Mouse (Mus musculus) CH12.LX (cell line): Measurements from ENCODE around the gene Plekhh3. TPM values are rescaled to one million over a fixed set of nuclear protein-coding genes. Genes with fewer than 3 reads are reported as not detected.

Experiments
- DNase-seq: peaks from one replicate; pipeline ENCODE4 v3.0.0-alpha.2; 2013; ENCODE audit errors: extremely low read depth
- H3K27ac ChIP-seq: 2 replicates; pipeline ENCODE4 v1.5.1; 2012; ENCODE audit warnings: low read depth, mild to moderate bottlenecking, control low read depth, moderate library complexity; ENCODE audit not compliant: insufficient read depth
- H3K27me3 ChIP-seq: replicated peaks from 2 replicates; pipeline ENCODE3; 2012; ENCODE audit warnings: inconsistent platforms
- H3K36me3 ChIP-seq, 2 experiments: replicated peaks in 1 of 2; 2 replicates each; pipeline versions ENCODE3 to v1.6.1; 2012; ENCODE audit warnings: inconsistent platforms in 1 of 2, low read length in 1 of 2, mild to moderate bottlenecking in 1 of 2, mixed read lengths in 1 of 2, moderate library complexity in 1 of 2; ENCODE audit not compliant: control insufficient read depth in 1 of 2, insufficient read depth in 1 of 2
- H3K4me1 ChIP-seq, 2 experiments: 2 replicates each; pipeline ENCODE4 v1.6.1; 2012; ENCODE audit warnings: inconsistent platforms in 1 of 2, moderate library complexity in 1 of 2; ENCODE audit not compliant: insufficient read depth in 2 of 2, control insufficient read depth in 1 of 2
- H3K4me2 ChIP-seq: 2 replicates; pipeline ENCODE4 v1.6.1; 2012; ENCODE audit warnings: low read depth, mild to moderate bottlenecking, control low read depth; ENCODE audit not compliant: poor library complexity, insufficient read depth, severe bottlenecking
- H3K4me3 ChIP-seq, 3 experiments: fragments of 150-350 bp in 1 of 3; sonication (generic) in 1 of 3; replicated peaks in 1 of 3; 2 replicates each; pipeline versions ENCODE3 to v1.5.1; 2011 to 2012; ENCODE audit warnings: low read depth in 2 of 3, low read length in 2 of 3, mild to moderate bottlenecking in 2 of 3, moderate library complexity in 2 of 3, control low read depth in 1 of 3, improper control_type of control experiment in 1 of 3, inconsistent platforms in 1 of 3, mixed read lengths in 1 of 3; ENCODE audit not compliant: poor library complexity in 1 of 3
- H3K79me2 ChIP-seq: replicated peaks from 2 replicates; pipeline ENCODE4 v1.6.1; 2012; ENCODE audit warnings: mild to moderate bottlenecking, moderate library complexity; ENCODE audit not compliant: control insufficient read depth, poor library complexity, insufficient read depth, severe bottlenecking; ENCODE audit errors: extremely low read depth
- H3K9ac ChIP-seq: 2 replicates; pipeline ENCODE4 v1.6.1; 2012; ENCODE audit warnings: low read depth, mild to moderate bottlenecking, control low read depth, moderate library complexity; ENCODE audit not compliant: insufficient read depth
- H3K9me3 ChIP-seq: replicated peaks from 2 replicates; pipeline ENCODE3; 2012; ENCODE audit warnings: low read length, inconsistent platforms, mixed read lengths
- CHD1 ChIP-seq: IDR thresholded peaks from 2 replicates; pipeline ENCODE4 v1.6.1; 2012; ENCODE audit warnings: low read depth, low read length, improper control_type of control experiment, inconsistent platforms
- CHD2 ChIP-seq: IDR thresholded peaks from 2 replicates; pipeline ENCODE4 v1.6.1; 2011; ENCODE audit warnings: low read length, improper control_type of control experiment
- ELF1 ChIP-seq: IDR thresholded peaks from 2 replicates; pipeline ENCODE4 v1.6.1; 2014; ENCODE audit warnings: low read depth, mild to moderate bottlenecking, inconsistent platforms, low read length, improper control_type of control experiment
- EP300 ChIP-seq: IDR thresholded peaks from 2 replicates; pipeline ENCODE4 v1.6.1; 2011; ENCODE audit warnings: low read length, improper control_type of control experiment
- JUN ChIP-seq: IDR thresholded peaks from 2 replicates; pipeline ENCODE4 v1.6.1; 2011; ENCODE audit warnings: low read depth, mild to moderate bottlenecking, low read length, improper control_type of control experiment, moderate library complexity; ENCODE audit not compliant: insufficient read depth
- JUND ChIP-seq: conservative IDR thresholded peaks from 2 replicates; pipeline ENCODE4 v1.6.1; 2011; ENCODE audit warnings: low read depth, low read length, improper control_type of control experiment
- MAFK ChIP-seq: IDR thresholded peaks from 2 replicates; pipeline ENCODE4 v1.6.1; 2011; ENCODE audit warnings: low read length, improper control_type of control experiment; ENCODE audit not compliant: insufficient replicate concordance
- MAX ChIP-seq: IDR thresholded peaks from 2 replicates; pipeline ENCODE4 v1.6.1; 2011; ENCODE audit warnings: low read length, improper control_type of control experiment
- MEF2A ChIP-seq: IDR thresholded peaks from 2 replicates; pipeline ENCODE4 v1.6.1; 2014; ENCODE audit warnings: low read depth, mild to moderate bottlenecking, inconsistent platforms, low read length, improper control_type of control experiment, borderline replicate concordance
- MXI1 ChIP-seq: IDR thresholded peaks from 2 replicates; pipeline ENCODE4 v1.6.1; 2011; ENCODE audit warnings: mild to moderate bottlenecking, low read depth, low read length, improper control_type of control experiment
- PAX5 ChIP-seq: IDR thresholded peaks from 2 replicates; pipeline ENCODE4 v1.6.1; 2012; ENCODE audit warnings: low read length, inconsistent platforms, mixed read lengths
- POLR2AphosphoS2 ChIP-seq: IDR thresholded peaks from 2 replicates; pipeline ENCODE4 v1.6.1; 2011; ENCODE audit warnings: low read depth, low read length, improper control_type of control experiment
- RCOR1 ChIP-seq: conservative IDR thresholded peaks from 2 replicates; pipeline ENCODE4 v1.6.1; 2012; ENCODE audit warnings: low read depth, mild to moderate bottlenecking, inconsistent platforms, low read length, improper control_type of control experiment
- SMC3 ChIP-seq: IDR thresholded peaks from 2 replicates; pipeline ENCODE4 v1.6.1; 2011; ENCODE audit warnings: low read depth, low read length, improper control_type of control experiment
- TBP ChIP-seq: conservative IDR thresholded peaks from 2 replicates; pipeline ENCODE4 v1.6.1; 2011; ENCODE audit warnings: low read depth, low read length, improper control_type of control experiment
- ZMIZ1 ChIP-seq: IDR thresholded peaks from 2 replicates; pipeline ENCODE4 v1.6.1; 2012; ENCODE audit warnings: low read depth, mild to moderate bottlenecking, inconsistent platforms, low read length, improper control_type of control experiment
- ZNF384 ChIP-seq: IDR thresholded peaks from 2 replicates; pipeline ENCODE4 v1.6.1; 2012; ENCODE audit warnings: low read depth, low read length, improper control_type of control experiment, inconsistent platforms
- dilution Hi-C: fragments of 300-500 bp; cut with MboI; formaldehyde crosslinking; loops from 2 replicates; pipeline ENCODE4 v1.14.3; 2020; ENCODE audit warnings: low sequenced_read_pairs; ENCODE audit not compliant: extremely low pct_unique_long_range_greater_than_20kb, extremely low pct_ligation_motif_present
- in situ Hi-C: fragments of 300-500 bp; cut with MboI; formaldehyde crosslinking; loops from 3 replicates; pipeline ENCODE4 v1.14.3; 2019; ENCODE audit warnings: low sequenced_read_pairs, low pct_ligation_motif_present, low pct_unique_long_range_greater_than_20kb, mixed read lengths
- polyA plus RNA-seq: library from polyadenylated mRNA; unstranded; fragments of >175 nt; gene quantifications from 2 replicates; pipeline ENCODE4 v1.2.1, GENCODE M21; 2012; ENCODE audit warnings: low read depth; ENCODE audit not compliant: insufficient read length
- total RNA-seq, 2 experiments: library from RNA; depleted of rRNA; stranded (reverse); fragments of 300-350 nt in 1 of 2; fragments of >200 nt in 1 of 2; gene quantifications; 2 replicates each; pipeline ENCODE4 v1.2.3; 2012 to 2014

Gene Plekhh3
- total and polyA plus RNA-seq, 3 experiments: 2.9 to 20.3 (median 5.0) TPM

GRCm38 (mm10) chr11:101185441-101185840, 14.3 kb upstream of the Plekhh3 start:
- no peak overlapping the region for H3K9ac ChIP-seq
- in situ Hi-C loops (no loop called here), dilution Hi-C loops (no loop called here)
- H3K4me1 ChIP-seq: peaks cover 0 to 9% of the 10 kb centered on the region in 2 experiments; a peak in 1 of 4 replicates
- no peak overlapping the region for H3K27ac ChIP-seq
- H3K36me3 ChIP-seq: peaks cover 90 to 99% of the 10 kb centered on the region in 2 experiments
- no peak for DNase-seq
- TF ChIP-seq CHD1 (no peak), MEF2A (no peak), EP300 (no peak), ZNF384 (no peak), POLR2AphosphoS2 (no peak), TBP (no peak), MAX (no peak), SMC3 (no peak), RCOR1 (no peak), ELF1 (no peak), MAFK (no peak), JUND (no peak), JUN (no peak), MXI1 (no peak), ZMIZ1 (no peak), CHD2 (no peak)
- H3K4me2 ChIP-seq: no peak overlapping the region
- H3K4me3 ChIP-seq: no peak overlapping the region
- H3K27me3 ChIP-seq: no peaks in the 10 kb centered on the region
- no peaks in the 10 kb centered on the region for H3K9me3 ChIP-seq
- H3K79me2 ChIP-seq: no peaks in the 10 kb centered on the region

DNA sequence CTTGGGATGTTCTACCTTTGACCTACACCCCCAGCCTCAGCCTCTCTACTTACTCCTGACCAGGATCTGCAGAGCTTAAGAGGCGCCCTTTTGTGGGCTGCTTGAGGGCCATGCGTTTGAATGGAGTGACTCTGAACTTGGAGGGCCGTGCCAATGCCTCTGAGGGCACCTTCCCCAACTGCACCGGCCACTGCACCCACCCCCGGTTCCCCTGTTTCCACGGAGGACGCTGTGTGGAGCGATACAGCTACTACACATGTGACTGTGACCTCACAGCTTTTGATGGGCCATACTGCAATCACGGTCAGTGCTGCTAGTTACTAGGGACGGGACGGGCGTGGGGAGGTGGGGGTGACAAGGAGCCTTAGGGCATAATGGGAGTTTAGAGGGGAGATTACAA, 13.8 kb upstream of the Plekhh3 start:
- Histone ChIP-seq H3K27ac (no peak overlapping the region), H3K27me3 (no peaks in the 10 kb centered on the region), H3K9ac (no peak overlapping the region), H3K4me1 (peaks cover 0 to 10% of the 10 kb centered on the region in 2 experiments; a peak in 1 of 4 replicates), H3K36me3 (peaks cover 91 to 99% of the 10 kb centered on the region in 2 experiments), H3K9me3 (no peaks in the 10 kb centered on the region), H3K4me2 (no peak overlapping the region), H3K4me3 (no peak overlapping the region), H3K79me2 (no peaks in the 10 kb centered on the region)
- no peak for TF ChIP-seq PAX5
- TF ChIP-seq ZMIZ1: 0 out of 2 replicates have a peak, but pooled peaks have one; percentile 27
- dilution Hi-C loops (no loop called here), in situ Hi-C loops (loop anchor here (5.0 kb wide), 1 partner anchor 103 kb away; the partner anchor contains the start of gene Coasy)
- no peak for DNase-seq
